Mouse (Mus musculus): ENCODE results near the gene Myl6.
A peak's percentile ranks its signal among the peaks of the same experiment; 100 is the strongest.

GRCm38 (mm10) chr10:128489785-128490184, 4.2 kb downstream of the Myl6 start:
- no peak for TF ChIP-seq CTCF (IDR thresholded peaks at IDR 0.05; ENCODE audit: low read depth)
- TF ChIP-seq EP300 (optimal IDR thresholded peaks at IDR 0.05): peak; percentile 23
